In the genomic region with DNA sequence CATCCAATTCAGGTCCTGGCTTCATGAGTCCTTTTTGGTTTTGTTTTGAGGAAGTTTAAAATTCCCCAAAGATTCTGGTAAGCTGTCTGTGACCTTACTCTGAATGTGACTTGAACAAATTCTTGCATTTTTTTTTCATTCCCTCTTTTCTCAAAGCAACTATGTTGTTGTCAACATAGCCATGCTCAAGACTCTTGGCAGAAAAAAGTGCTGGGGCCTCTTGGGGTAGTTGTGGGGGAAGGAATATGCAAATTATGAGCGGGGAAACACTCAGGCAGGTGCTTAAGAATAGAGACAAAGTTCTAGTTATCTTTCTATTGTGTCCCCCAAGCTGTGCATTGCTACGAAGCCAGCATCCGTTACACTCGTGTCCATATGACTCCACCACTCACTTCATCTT, we compare ENCODE assay signal across 31 mouse cellular contexts.
"Had no signal": no experiment of that assay in that cellular context is flagged by ENCODE, and none has a peak within 500 bp of the region (broad histone marks: within the 10 kb centered on the region; RNA-seq: fewer than 3 reads in every experiment).

No protein-coding gene starts in this region.

- H3K4me1 ChIP-seq: hindbrain, embryonic 10.5 days; hindbrain, embryonic 12.5 days; hindbrain, embryonic 13.5 days; hindbrain, embryonic 15.5 days; intestine, embryonic 15.5 days; kidney, embryonic 15.5 days had no signal

- H3K9ac ChIP-seq: heart, embryonic 12.5 days; heart, embryonic 13.5 days; heart, embryonic 15.5 days; hindbrain, embryonic 12.5 days; hindbrain, embryonic 13.5 days; hindbrain, embryonic 14.5 days; hindbrain, embryonic 15.5 days; intestine, embryonic 15.5 days; kidney, embryonic 15.5 days had no signal

- H3K27ac ChIP-seq: heart, embryonic 13.5 days; heart, embryonic 15.5 days; hindbrain, embryonic 10.5 days; hindbrain, embryonic 12.5 days; hindbrain, embryonic 13.5 days; hindbrain, embryonic 14.5 days; hindbrain, embryonic 15.5 days; hindbrain, postnatal 0 days; intestine, embryonic 15.5 days; kidney, embryonic 15.5 days; kidney, postnatal 0 days; layer of hippocampus, adult 2 months; left cerebral cortex, adult 2 months had no signal

- H3K9me3 ChIP-seq: heart, embryonic 15.5 days; hindbrain, embryonic 12.5 days; hindbrain, embryonic 13.5 days; hindbrain, embryonic 15.5 days; intestine, embryonic 15.5 days; kidney, embryonic 15.5 days had no signal

- DNase-seq: heart, postnatal 10 days; heart, postnatal 14 days; heart, postnatal 36 days; heart, postnatal 4 days; kidney, adult 11 months; kidney, adult 18-20 months; kidney, adult 2 months; kidney, adult 8-10 months; kidney, adult 9 months; kidney, postnatal 10 days; kidney, postnatal 14 days; kidney, postnatal 25 days; kidney, postnatal 36 days; kidney, postnatal 4 days; layer of hippocampus, adult 9-11 months; layer of hippocampus, postnatal 36 days had no signal

- H3K4me3 ChIP-seq: heart, embryonic 12.5 days; heart, embryonic 13.5 days; heart, embryonic 15.5 days; hindbrain, embryonic 10.5 days; hindbrain, embryonic 12.5 days; hindbrain, embryonic 13.5 days; hindbrain, embryonic 15.5 days; intestine, embryonic 15.5 days; kidney, embryonic 15.5 days; layer of hippocampus, adult 2 months; left cerebral cortex, adult 2 months had no signal

- H3K36me3 ChIP-seq: heart, embryonic 12.5 days; heart, embryonic 13.5 days; heart, embryonic 15.5 days; hindbrain, embryonic 10.5 days; hindbrain, embryonic 12.5 days; hindbrain, embryonic 13.5 days; hindbrain, embryonic 15.5 days; intestine, embryonic 15.5 days; kidney, embryonic 15.5 days had no signal

- H3K27me3 ChIP-seq: heart, embryonic 12.5 days; heart, embryonic 13.5 days; heart, embryonic 15.5 days; hindbrain, embryonic 12.5 days; hindbrain, embryonic 13.5 days; hindbrain, embryonic 15.5 days; intestine, embryonic 15.5 days; kidney, embryonic 15.5 days had no signal

- H3K4me2 ChIP-seq: heart, embryonic 11.5 days; heart, embryonic 12.5 days; heart, embryonic 13.5 days; heart, embryonic 15.5 days; hindbrain, embryonic 12.5 days; hindbrain, embryonic 13.5 days; hindbrain, embryonic 14.5 days; hindbrain, embryonic 15.5 days; intestine, embryonic 15.5 days; kidney, embryonic 15.5 days had no signal
